Mouse (Mus musculus) embryonic facial prominence, embryonic 15.5 days (tissue): ENCODE results near the gene Samd4b. TPM values are rescaled to one million over a fixed set of nuclear protein-coding genes. Genes with fewer than 3 reads are reported as not detected.
A peak's percentile ranks its signal among the peaks of the same experiment; 100 is the strongest.

Experiments
- ATAC-seq: fragments of 200-750 bp; cut with Nextera tagmentation; 2 replicates; pipeline ENCODE4 v1.8.0; 2017; ENCODE audit warnings: low read depth, moderate TSS enrichment; ENCODE audit not compliant: insufficient number of reproducible peaks, low FRiP score, low TSS enrichment
- H3K27ac ChIP-seq: fragments of 300-500 bp; sonication (generic); replicated peaks from 2 replicates; pipeline ENCODE4 v1.5.1; 2015; ENCODE audit warnings: mild to moderate bottlenecking, inconsistent platforms
- H3K27me3 ChIP-seq: fragments of 300-500 bp; sonication (generic); 2 replicates; pipeline ENCODE4 v1.6.1; 2015; ENCODE audit warnings: inconsistent platforms
- H3K36me3 ChIP-seq: fragments of 300-500 bp; sonication (generic); 2 replicates; pipeline ENCODE4 v1.6.1; 2015; ENCODE audit warnings: mild to moderate bottlenecking, inconsistent platforms
- H3K4me1 ChIP-seq: fragments of 300-500 bp; sonication (generic); 2 replicates; pipeline ENCODE4 v1.6.1; 2015; ENCODE audit warnings: inconsistent platforms
- H3K4me2 ChIP-seq: fragments of 300-500 bp; sonication (generic); replicated peaks from 2 replicates; pipeline ENCODE4 v1.6.1; 2015; ENCODE audit warnings: mild to moderate bottlenecking, inconsistent platforms
- H3K4me3 ChIP-seq: fragments of 300-500 bp; sonication (generic); replicated peaks from 2 replicates; pipeline ENCODE4 v1.5.1; 2015; ENCODE audit warnings: mild to moderate bottlenecking, inconsistent platforms
- H3K9ac ChIP-seq: fragments of 300-500 bp; sonication (generic); 2 replicates; pipeline ENCODE4 v1.6.1; 2015; ENCODE audit warnings: inconsistent platforms
- H3K9me3 ChIP-seq: fragments of 300-500 bp; sonication (generic); replicated peaks from 2 replicates; pipeline ENCODE4 v1.6.1; 2016; ENCODE audit warnings: inconsistent platforms
- WGBS: fragments of 180-500 bp; shearing (Covaris S2); methylation state at CpG from one replicate; pipeline ENCODE4 v1.1.7; 2015; 5-methylcytosine and 5-hydroxymethylcytosine counted together
- polyA plus RNA-seq: library from polyadenylated mRNA; unstranded; fragments of >200 nt; fragmentation: Nextera tagmentation; extraction: Ambion mirVana; gene quantifications from 2 replicates; pipeline ENCODE4 v1.2.1, GENCODE M21; 2015

Samd4b gene
- polyA plus RNA-seq, 1 experiment from 2014 or later, result 34.1 TPM

DNA sequence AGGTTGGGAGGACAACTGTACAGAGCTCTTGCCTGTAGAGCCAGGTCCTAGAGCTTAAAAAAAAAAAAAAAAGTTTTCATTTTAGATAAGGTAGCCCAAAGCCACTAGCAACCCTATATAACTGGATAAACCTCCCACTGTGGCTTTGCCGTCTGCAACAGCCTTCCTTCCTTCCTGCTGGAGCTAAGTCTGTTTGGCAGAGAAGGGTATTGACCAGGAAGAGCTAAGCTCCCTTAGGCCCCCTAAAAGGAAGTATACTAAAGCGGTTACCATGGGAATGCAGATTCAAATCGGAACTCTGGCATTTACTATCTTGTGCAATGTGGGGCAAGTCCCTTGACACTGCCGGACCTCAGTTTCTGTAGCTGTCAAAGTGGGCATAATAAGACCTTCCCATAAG lies 155.3 kb downstream of the Samd4b start:
- Histone ChIP-seq H3K9ac (no peak overlapping the region), H3K9me3 (no peaks in the 10 kb centered on the region), H3K27ac (no peak overlapping the region), H3K4me1 (no peaks in the 10 kb centered on the region), H3K4me2 (no peak overlapping the region), H3K27me3 (peaks cover 6% of the 10 kb centered on the region; the same call in 1 of the 2 replicates), H3K36me3 (no peaks in the 10 kb centered on the region), H3K4me3 (no peak overlapping the region)
- WGBS, result 41% methylated on average over 4 of the region's 4 CpGs
- ATAC-seq, result no peak

DNA sequence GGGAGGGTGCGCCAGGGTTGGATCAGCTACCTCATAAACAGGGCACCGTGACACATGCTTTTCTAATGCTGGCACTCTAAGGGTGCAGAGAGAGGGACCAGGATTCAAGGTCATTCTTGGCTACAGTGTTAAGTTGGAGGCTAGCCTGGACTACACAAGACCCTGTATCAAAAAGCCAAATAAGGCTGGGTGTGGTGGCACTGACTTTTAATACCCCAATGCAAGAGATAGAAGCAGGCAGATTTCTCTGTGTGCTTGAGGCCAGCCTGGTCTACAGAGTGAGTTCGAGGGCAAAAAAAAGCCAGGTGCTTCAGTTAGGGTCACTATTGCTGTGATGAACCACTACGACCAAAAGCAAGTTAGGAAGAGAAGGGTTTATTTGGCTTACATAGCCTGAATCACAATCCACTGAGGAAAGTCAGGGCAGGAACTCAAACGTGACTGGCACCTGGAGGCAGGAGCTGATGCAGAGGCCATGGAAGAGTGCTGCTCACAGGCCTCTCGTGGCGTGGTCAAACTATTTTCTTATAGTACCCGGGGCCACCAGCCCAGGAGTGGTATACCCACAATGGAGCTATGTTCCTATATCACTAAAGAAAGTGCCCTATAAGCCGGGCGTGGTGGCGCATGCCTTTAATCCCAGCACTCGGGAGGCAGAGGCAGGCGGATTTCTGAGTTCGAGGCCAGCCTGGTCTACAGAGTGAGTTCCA lies 156.0 kb downstream of the Samd4b start:
- Histone ChIP-seq H3K9me3 (no peaks in the 10 kb centered on the region), H3K36me3 (no peaks in the 10 kb centered on the region), H3K4me2 (no peak overlapping the region), H3K4me3 (no peak overlapping the region), H3K27ac (no peak overlapping the region), H3K27me3 (peaks cover 6% of the 10 kb centered on the region; the same call in 1 of the 2 replicates), H3K4me1 (0 out of 2 replicates have a peak, but pooled peaks cover 6% of the 10 kb centered on the region), H3K9ac (no peak overlapping the region)
- ATAC-seq, result no peak
- WGBS, result 83% methylated on average over 13 of the region's 14 CpGs

DNA sequence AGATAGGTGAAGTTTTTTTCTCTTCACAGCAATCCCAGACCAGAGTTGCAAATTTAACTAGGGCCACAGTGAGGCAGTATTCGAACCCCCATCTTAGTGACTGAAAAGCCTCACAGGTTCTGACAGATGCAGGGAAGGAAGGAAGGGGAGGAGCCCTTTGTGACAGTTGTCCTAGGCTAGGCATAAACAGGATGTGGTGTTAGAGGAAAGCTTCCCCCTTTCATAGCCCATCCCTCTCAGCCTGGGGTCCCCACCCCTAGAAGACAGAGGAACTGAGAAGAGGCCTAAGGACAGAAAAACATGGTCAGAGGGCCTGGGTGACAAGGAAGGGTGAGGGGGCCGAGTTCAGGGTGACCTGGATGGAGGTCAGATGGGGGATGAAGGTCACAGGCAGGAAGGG lies 157.2 kb downstream of the Samd4b start:
- H3K4me2 ChIP-seq, result no peak overlapping the region
- ATAC-seq, result no peak
- H3K27ac ChIP-seq, result no peak overlapping the region
- no peak overlapping the region for H3K4me3 ChIP-seq
- no peaks in the 10 kb centered on the region for H3K9me3 ChIP-seq
- H3K36me3 ChIP-seq, result no peaks in the 10 kb centered on the region
- H3K9ac ChIP-seq, result no peak overlapping the region
- 0 out of 2 replicates have a peak, but pooled peaks cover 6% of the 10 kb centered on the region for H3K4me1 ChIP-seq
- H3K27me3 ChIP-seq, result peaks cover 2% of the 10 kb centered on the region; the same call in 1 of the 2 replicates
- 38% methylated on average over 2 of the region's 2 CpGs for WGBS

DNA sequence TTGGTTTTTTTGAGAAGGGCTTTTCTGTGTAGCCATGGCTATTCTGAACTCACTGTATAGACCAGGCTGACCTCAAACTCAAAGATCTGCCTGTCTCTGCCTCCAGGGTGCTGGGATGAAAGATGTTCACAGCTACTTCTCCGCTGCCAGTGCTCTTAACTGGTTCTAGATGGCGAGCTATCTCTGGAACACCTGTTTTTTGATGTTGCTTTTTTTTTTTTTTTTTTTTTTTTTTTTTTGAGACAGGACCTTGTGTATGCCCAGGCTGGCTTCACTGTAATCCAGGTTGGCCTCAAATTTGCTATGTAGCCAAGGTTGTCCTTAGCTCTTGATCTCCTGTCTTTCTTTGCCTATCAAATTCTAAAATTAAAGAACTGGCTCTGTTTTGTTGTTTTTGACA lies 159.2 kb downstream of the Samd4b start:
- no peaks in the 10 kb centered on the region for H3K27me3 ChIP-seq
- no peak overlapping the region for H3K9ac ChIP-seq
- H3K27ac ChIP-seq, result no peak overlapping the region
- ATAC-seq, result no peak
- no peak overlapping the region for H3K4me3 ChIP-seq
- no peak overlapping the region for H3K4me2 ChIP-seq
- H3K36me3 ChIP-seq, result no peaks in the 10 kb centered on the region
- WGBS, result 71% methylated on average over 2 of the region's 2 CpGs
- no peaks in the 10 kb centered on the region for H3K9me3 ChIP-seq
- peaks cover 24% of the 10 kb centered on the region for H3K4me1 ChIP-seq

DNA sequence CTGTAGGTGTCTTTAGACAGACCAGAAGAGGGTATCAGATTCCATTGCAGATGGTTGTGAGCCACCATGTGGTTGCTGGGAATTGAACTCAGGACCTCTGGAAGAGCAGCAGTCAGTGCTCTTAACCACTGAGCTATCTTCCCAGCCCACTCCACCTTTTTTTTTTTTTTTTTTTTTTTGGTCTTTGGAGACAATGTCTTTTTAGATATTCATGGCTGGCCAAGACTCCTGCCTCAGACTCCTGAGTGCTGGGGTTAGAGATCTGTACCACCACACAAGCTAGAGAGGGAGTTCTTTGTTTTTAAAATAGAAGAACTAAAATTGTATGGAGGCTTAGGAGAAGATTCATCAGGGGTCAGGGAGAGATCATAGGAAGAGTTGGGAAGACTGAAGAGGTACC lies 160.0 kb downstream of the Samd4b start:
- Histone ChIP-seq H3K9ac (no peak overlapping the region), H3K4me1 (peaks cover 32% of the 10 kb centered on the region), H3K4me2 (no peak overlapping the region), H3K36me3 (0 out of 2 replicates have a peak, but pooled peaks cover 2% of the 10 kb centered on the region), H3K4me3 (no peak overlapping the region), H3K9me3 (no peaks in the 10 kb centered on the region), H3K27ac (no peak overlapping the region), H3K27me3 (no peaks in the 10 kb centered on the region)
- no peak for ATAC-seq

DNA sequence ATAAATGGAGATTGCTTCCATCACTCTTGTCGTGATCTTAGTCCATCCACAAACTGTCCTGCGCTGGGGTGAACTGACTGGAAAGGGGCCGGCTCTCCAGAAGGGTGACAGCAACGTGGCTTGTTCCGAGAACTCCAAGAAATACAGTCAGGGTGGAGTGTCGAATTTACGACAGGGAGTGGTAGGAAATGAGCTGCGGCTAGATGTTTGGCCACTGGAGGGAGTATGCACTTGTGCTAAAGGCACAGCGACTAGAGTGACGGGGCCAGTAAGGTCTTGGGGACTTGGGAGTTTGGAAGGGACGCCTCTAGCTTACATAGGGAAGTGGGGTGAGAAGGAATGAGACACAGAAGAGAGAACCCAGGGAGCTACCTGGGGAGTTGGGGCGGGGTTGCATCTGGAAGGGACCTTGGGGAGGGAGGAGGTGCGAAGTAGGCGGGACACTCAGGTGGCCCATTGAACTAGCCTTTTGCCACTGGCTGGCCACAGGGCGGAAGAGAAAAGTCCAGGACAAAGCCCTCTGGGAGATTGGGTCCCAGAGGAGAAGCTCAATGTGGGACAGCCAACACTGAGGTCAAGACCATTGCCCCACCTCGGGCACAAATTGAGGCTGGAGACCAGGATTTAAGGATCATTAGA lies 160.9 kb downstream of the Samd4b start, which contains the start of gene Gmfg:
Gene Gmfg (plus strand): TSS at position 516 of the 639 bp plus-strand sequence.
- H3K36me3 ChIP-seq, result 0 out of 2 replicates have a peak, but pooled peaks cover 11% of the 10 kb centered on the region
- H3K9me3 ChIP-seq, result no peaks in the 10 kb centered on the region
- peaks cover 37% of the 10 kb centered on the region for H3K4me1 ChIP-seq
- H3K9ac ChIP-seq, result peak within 1 kb of the TSS; percentile 53
- peak within 1 kb of the TSS; percentile 58 for H3K4me3 ChIP-seq
- H3K27me3 ChIP-seq, result no peaks in the 10 kb centered on the region
- peak; percentile 7; the same call in 1 of the 2 replicates for ATAC-seq
- peak within 1 kb of the TSS; percentile 74 for H3K4me2 ChIP-seq
- WGBS, result 3% methylated on average over 16 of the region's 16 CpGs
- peak within 1 kb of the TSS; percentile 77 for H3K27ac ChIP-seq

DNA sequence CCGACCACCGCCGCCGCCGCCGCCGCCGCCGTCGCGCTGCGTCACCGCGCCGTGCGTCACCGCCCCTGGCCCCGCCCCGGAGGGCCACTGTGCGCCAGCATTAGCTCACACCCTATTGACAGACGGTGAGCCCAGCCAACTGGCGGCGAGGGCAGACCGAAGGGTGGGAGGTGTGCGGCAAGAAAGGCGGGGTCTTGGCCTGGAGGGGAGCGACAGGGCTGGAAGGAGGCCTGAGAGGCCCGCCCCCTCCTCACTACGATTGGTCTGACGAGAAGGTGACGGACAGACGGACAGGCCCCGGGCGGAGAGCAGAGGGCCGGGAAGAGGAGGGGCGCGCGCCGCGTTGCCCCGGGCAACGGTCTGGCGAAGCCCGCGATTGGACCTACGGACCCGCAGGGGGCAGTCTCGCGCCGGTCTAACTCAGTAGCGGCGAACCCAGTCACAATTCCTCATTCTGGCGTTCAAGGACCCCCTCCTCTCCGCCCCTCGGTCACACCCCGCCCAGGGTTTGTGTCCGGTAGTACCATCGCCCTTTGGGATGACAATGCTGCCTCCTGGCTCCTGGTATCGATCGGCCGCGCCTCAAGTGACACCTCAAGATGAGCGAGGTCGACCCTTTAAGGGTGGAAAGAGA lies 161.6 kb downstream of the Samd4b start:
- Histone ChIP-seq H3K4me1 (peaks cover 37% of the 10 kb centered on the region), H3K27me3 (no peaks in the 10 kb centered on the region), H3K4me3 (peak overlapping the region; percentile 58), H3K9ac (peak overlapping the region; percentile 86), H3K4me2 (peak overlapping the region; percentile 74), H3K27ac (peak overlapping the region; percentile 77), H3K9me3 (no peaks in the 10 kb centered on the region), H3K36me3 (0 out of 2 replicates have a peak, but pooled peaks cover 13% of the 10 kb centered on the region)
- WGBS, result under 1% methylated on average over 56 of the region's 64 CpGs
- ATAC-seq, result peak; percentile 100

DNA sequence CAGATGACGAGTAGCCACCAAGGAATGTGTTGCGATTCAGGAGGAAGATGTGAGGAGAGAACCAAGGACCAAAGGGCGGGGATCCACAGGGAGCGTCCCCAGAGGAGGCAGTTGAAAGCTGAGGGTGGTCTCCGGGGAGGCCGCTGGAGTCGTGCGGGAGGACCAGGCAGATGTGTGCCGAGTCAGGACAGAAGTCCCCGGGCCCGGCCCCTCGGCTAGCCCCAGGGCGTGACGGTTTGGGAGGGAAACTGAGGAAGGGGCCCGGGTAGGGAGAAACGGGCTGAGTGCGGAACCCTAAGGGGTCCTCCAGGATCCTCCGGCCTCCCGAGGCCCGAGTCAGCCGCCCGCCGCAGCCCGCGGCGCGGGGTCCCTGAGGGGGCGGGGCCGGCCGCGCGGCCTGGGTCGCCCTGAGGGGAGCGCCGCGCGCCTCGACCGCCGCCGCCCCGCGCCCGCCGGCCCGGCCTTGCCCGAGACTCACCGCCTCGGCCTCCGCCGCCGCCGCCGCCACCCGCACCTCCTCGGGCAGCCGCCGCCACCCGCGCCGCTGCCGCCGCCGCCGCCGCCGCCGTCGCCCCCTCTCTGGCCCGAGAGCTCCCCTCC lies 162.2 kb downstream of the Samd4b start:
- Histone ChIP-seq H3K27ac (peak overlapping the region; percentile 61), H3K4me2 (peak overlapping the region; percentile 74), H3K27me3 (no peaks in the 10 kb centered on the region), H3K4me1 (peaks cover 37% of the 10 kb centered on the region), H3K9ac (peak overlapping the region; percentile 86), H3K4me3 (peak overlapping the region; percentile 58), H3K36me3 (0 out of 2 replicates have a peak, but pooled peaks cover 16% of the 10 kb centered on the region), H3K9me3 (no peaks in the 10 kb centered on the region)
- peak; percentile 1; the same call in 1 of the 2 replicates for ATAC-seq
- 4% methylated on average over 45 of the region's 70 CpGs for WGBS

DNA sequence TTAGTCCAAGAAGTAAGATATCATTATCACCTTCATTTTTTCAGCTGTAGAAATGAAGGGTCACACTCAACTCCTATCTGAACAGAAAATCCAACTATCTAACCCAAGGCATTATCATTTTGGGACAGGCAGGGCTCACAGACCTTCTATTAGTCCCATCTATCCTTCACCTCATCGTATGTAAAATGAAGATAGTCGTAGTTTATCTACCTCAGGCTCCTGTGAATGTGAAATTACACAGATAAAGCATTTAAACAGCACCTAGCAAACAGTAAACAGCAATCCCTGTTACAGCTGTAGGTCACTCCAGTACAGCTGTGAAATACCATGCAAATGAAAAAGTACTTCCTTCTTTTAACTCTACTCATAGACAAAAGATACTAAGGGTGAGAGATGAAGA lies 165.7 kb downstream of the Samd4b start:
- no peak overlapping the region for H3K9ac ChIP-seq
- 90% methylated on average over 2 of the region's 2 CpGs for WGBS
- no peak overlapping the region for H3K4me3 ChIP-seq
- H3K4me2 ChIP-seq, result no peak overlapping the region
- 0 out of 2 replicates have a peak, but pooled peaks cover 16% of the 10 kb centered on the region for H3K36me3 ChIP-seq
- no peak for ATAC-seq
- H3K4me1 ChIP-seq, result peaks cover 34% of the 10 kb centered on the region
- H3K9me3 ChIP-seq, result no peaks in the 10 kb centered on the region
- H3K27ac ChIP-seq, result no peak overlapping the region
- H3K27me3 ChIP-seq, result no peaks in the 10 kb centered on the region

DNA sequence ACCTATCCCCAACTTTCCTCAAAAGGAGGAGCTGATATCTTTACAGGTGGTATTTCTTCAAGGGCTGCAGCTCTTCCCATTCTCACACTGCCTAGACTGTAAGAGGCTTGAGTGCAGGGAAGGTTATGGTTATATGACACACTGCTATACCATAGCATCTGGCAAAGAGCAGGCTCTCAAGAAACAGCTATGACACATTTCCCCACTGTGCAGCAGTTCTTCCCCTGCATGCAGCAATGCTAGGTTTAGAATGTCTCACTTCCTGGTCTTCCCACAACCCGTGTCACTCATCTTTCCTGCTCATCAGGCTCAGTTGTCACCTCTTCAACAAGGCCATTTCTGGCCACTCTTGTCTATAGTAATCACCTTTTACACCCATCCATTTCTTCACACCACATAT lies 167.4 kb downstream of the Samd4b start:
- H3K4me2 ChIP-seq, result no peak overlapping the region
- no peak overlapping the region for H3K9ac ChIP-seq
- no peak overlapping the region for H3K27ac ChIP-seq
- H3K27me3 ChIP-seq, result no peaks in the 10 kb centered on the region
- peaks cover 31% of the 10 kb centered on the region for H3K4me1 ChIP-seq
- no peak overlapping the region for H3K4me3 ChIP-seq
- ATAC-seq, result no peak
- WGBS, result 74% methylated on average over 1 of the region's 1 CpGs
- 0 out of 2 replicates have a peak, but pooled peaks cover 16% of the 10 kb centered on the region for H3K36me3 ChIP-seq
- no peaks in the 10 kb centered on the region for H3K9me3 ChIP-seq

DNA sequence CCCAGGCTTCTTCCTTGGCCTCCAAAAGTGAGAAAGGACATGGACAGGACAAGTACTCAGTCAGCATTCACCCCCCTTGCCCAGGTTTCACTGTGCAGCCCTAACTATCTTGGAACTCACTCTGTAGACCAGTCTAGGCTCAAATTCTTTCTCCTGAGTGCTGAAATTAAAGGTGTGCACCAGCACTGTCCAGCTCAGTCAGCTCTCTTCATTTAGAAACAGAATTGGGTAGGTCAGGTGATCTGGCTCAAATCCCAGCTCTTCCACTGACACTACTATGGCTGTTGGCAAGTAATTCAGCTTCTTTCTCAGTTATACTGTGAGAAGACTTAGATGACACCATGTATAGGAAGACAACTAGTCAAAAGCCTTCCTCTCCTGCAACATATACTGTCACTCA lies 170.2 kb downstream of the Samd4b start:
- Histone ChIP-seq H3K36me3 (peaks cover 24% of the 10 kb centered on the region), H3K9ac (no peak overlapping the region), H3K27ac (no peak overlapping the region), H3K4me1 (0 out of 2 replicates have a peak, but pooled peaks cover 3% of the 10 kb centered on the region), H3K4me3 (no peak overlapping the region), H3K9me3 (no peaks in the 10 kb centered on the region), H3K4me2 (no peak overlapping the region), H3K27me3 (no peaks in the 10 kb centered on the region)
- ATAC-seq, result no peak
